Mouse (Mus musculus): ENCODE measurements at regions not wholly inside any gene's neighbourhood (a gene's known extent, or its start where the extent isn't known, plus 50 kb on each side); places are given as distances from the start of the nearest gene placed in this dataset.

- TF ChIP-seq CTCF (conservative IDR thresholded peaks at IDR 0.05; ENCODE audit: low read length) (no peak), POU5F1 (IDR thresholded peaks at IDR 0.05; ENCODE audit: borderline replicate concordance, low read length) (no peak), NANOG (IDR thresholded peaks at IDR 0.05; ENCODE audit: borderline replicate concordance, low read length) (no peak)
- no peak overlapping the region for H3K4me3 ChIP-seq (replicated peaks; ENCODE audit: low read length)
- H3K36me3 ChIP-seq (ENCODE audit: insufficient read depth, low read length), result no peaks in the 10 kb centered on the region
- H3K9me3 ChIP-seq (ENCODE audit: low read length), result peaks cover 17% of the 10 kb centered on the region
- no peaks in the 10 kb centered on the region for H3K4me1 ChIP-seq (replicated peaks; ENCODE audit: low read depth, low read length)
- no peaks in the 10 kb centered on the region for H3K27me3 ChIP-seq (ENCODE audit: insufficient read depth, low read length)
These were observed 122.1 kb upstream of the Gm26657 start for GRCm38 (mm10) chr4:56617661-56618360.

GRCm38 (mm10) chr4:56612325-56612724 is 127.5 kb upstream of the Gm26657 start:
- no peak for TF ChIP-seq CTCF (conservative IDR thresholded peaks at IDR 0.05; ENCODE audit: low read length)
- no peak for TF ChIP-seq POU5F1 (IDR thresholded peaks at IDR 0.05; ENCODE audit: borderline replicate concordance, low read length)
- no peak for TF ChIP-seq NANOG (IDR thresholded peaks at IDR 0.05; ENCODE audit: borderline replicate concordance, low read length)
- Histone ChIP-seq H3K36me3 (ENCODE audit: insufficient read depth, low read length) (no peaks in the 10 kb centered on the region), H3K27me3 (ENCODE audit: insufficient read depth, low read length) (no peaks in the 10 kb centered on the region), H3K4me1 (replicated peaks; ENCODE audit: low read depth, low read length) (no peaks in the 10 kb centered on the region), H3K9me3 (ENCODE audit: low read length) (peaks cover 7% of the 10 kb centered on the region; the same call in 1 of the 2 replicates), H3K4me3 (replicated peaks; ENCODE audit: low read length) (no peak overlapping the region)

- no peak for TF ChIP-seq POU5F1 (IDR thresholded peaks at IDR 0.05; ENCODE audit: borderline replicate concordance, low read length)
These were observed 128.1 kb upstream of the Gm26657 start for GRCm38 (mm10) chr4:56611751-56612150.

GRCm38 (mm10) chr4:56610273-56610672 is 129.6 kb upstream of the Gm26657 start:
- no peaks in the 10 kb centered on the region for H3K36me3 ChIP-seq (ENCODE audit: insufficient read depth, low read length)
- H3K4me1 ChIP-seq (replicated peaks; ENCODE audit: low read depth, low read length), result no peaks in the 10 kb centered on the region
- no peaks in the 10 kb centered on the region for H3K27me3 ChIP-seq (ENCODE audit: insufficient read depth, low read length)
- no peak for TF ChIP-seq CTCF (conservative IDR thresholded peaks at IDR 0.05; ENCODE audit: low read length)
- TF ChIP-seq NANOG (IDR thresholded peaks at IDR 0.05; ENCODE audit: borderline replicate concordance, low read length), result no peak
- TF ChIP-seq POU5F1 (IDR thresholded peaks at IDR 0.05; ENCODE audit: borderline replicate concordance, low read length), result no peak
- H3K9me3 ChIP-seq (ENCODE audit: low read length), result peaks cover 3% of the 10 kb centered on the region; the same call in 1 of the 2 replicates
- no peak overlapping the region for H3K4me3 ChIP-seq (replicated peaks; ENCODE audit: low read length)

More at GRCm38 (mm10) chr4:56611751-56612150, 128.1 kb upstream of the Gm26657 start:
- Histone ChIP-seq H3K9me3 (ENCODE audit: low read length) (peaks cover 3% of the 10 kb centered on the region; the same call in 1 of the 2 replicates), H3K36me3 (ENCODE audit: insufficient read depth, low read length) (no peaks in the 10 kb centered on the region), H3K4me1 (replicated peaks; ENCODE audit: low read depth, low read length) (no peaks in the 10 kb centered on the region), H3K27me3 (ENCODE audit: insufficient read depth, low read length) (no peaks in the 10 kb centered on the region), H3K4me3 (replicated peaks; ENCODE audit: low read length) (no peak overlapping the region)

GRCm38 (mm10) chr4:56608701-56609100 is 131.2 kb upstream of the Gm26657 start:
- TF ChIP-seq NANOG (IDR thresholded peaks at IDR 0.05; ENCODE audit: borderline replicate concordance, low read length) (no peak), CTCF (conservative IDR thresholded peaks at IDR 0.05; ENCODE audit: low read length) (no peak)
- Histone ChIP-seq H3K4me3 (replicated peaks; ENCODE audit: low read length) (no peak overlapping the region), H3K36me3 (ENCODE audit: insufficient read depth, low read length) (no peaks in the 10 kb centered on the region)

GRCm38 (mm10) chr4:56598398-56598797 is 141.5 kb upstream of the Gm26657 start:
- no peak for TF ChIP-seq NANOG (IDR thresholded peaks at IDR 0.05; ENCODE audit: borderline replicate concordance, low read length)
- no peak for TF ChIP-seq CTCF (conservative IDR thresholded peaks at IDR 0.05; ENCODE audit: low read length)
- no peak for TF ChIP-seq POU5F1 (IDR thresholded peaks at IDR 0.05; ENCODE audit: borderline replicate concordance, low read length)
- Histone ChIP-seq H3K27me3 (ENCODE audit: insufficient read depth, low read length) (no peaks in the 10 kb centered on the region), H3K36me3 (ENCODE audit: insufficient read depth, low read length) (no peaks in the 10 kb centered on the region), H3K4me3 (replicated peaks; ENCODE audit: low read length) (no peak overlapping the region), H3K9me3 (ENCODE audit: low read length) (peaks cover 8% of the 10 kb centered on the region), H3K4me1 (replicated peaks; ENCODE audit: low read depth, low read length) (no peaks in the 10 kb centered on the region)

More at GRCm38 (mm10) chr4:56608701-56609100, 131.2 kb upstream of the Gm26657 start:
- Histone ChIP-seq H3K27me3 (ENCODE audit: insufficient read depth, low read length) (no peaks in the 10 kb centered on the region), H3K4me1 (replicated peaks; ENCODE audit: low read depth, low read length) (no peaks in the 10 kb centered on the region), H3K9me3 (ENCODE audit: low read length) (peaks cover 3% of the 10 kb centered on the region; the same call in 1 of the 2 replicates)

GRCm38 (mm10) chr4:56597931-56598330 is 141.9 kb upstream of the Gm26657 start:
- Histone ChIP-seq H3K4me3 (replicated peaks; ENCODE audit: low read length) (no peak overlapping the region), H3K36me3 (ENCODE audit: insufficient read depth, low read length) (no peaks in the 10 kb centered on the region), H3K27me3 (ENCODE audit: insufficient read depth, low read length) (no peaks in the 10 kb centered on the region), H3K4me1 (replicated peaks; ENCODE audit: low read depth, low read length) (no peaks in the 10 kb centered on the region), H3K9me3 (ENCODE audit: low read length) (peaks cover 8% of the 10 kb centered on the region)
- TF ChIP-seq POU5F1 (IDR thresholded peaks at IDR 0.05; ENCODE audit: borderline replicate concordance, low read length), result no peak
- no peak for TF ChIP-seq CTCF (conservative IDR thresholded peaks at IDR 0.05; ENCODE audit: low read length)
- TF ChIP-seq NANOG (IDR thresholded peaks at IDR 0.05; ENCODE audit: borderline replicate concordance, low read length), result no peak

- H3K9me3 ChIP-seq (ENCODE audit: low read length), result no peaks in the 10 kb centered on the region
- H3K36me3 ChIP-seq (ENCODE audit: insufficient read depth, low read length), result no peaks in the 10 kb centered on the region
- H3K4me1 ChIP-seq (replicated peaks; ENCODE audit: low read depth, low read length), result no peaks in the 10 kb centered on the region
- no peaks in the 10 kb centered on the region for H3K27me3 ChIP-seq (ENCODE audit: insufficient read depth, low read length)
- no peak overlapping the region for H3K4me3 ChIP-seq (replicated peaks; ENCODE audit: low read length)
- no peak for TF ChIP-seq NANOG (IDR thresholded peaks at IDR 0.05; ENCODE audit: borderline replicate concordance, low read length)
These were observed 157.5 kb upstream of the Gm26657 start for GRCm38 (mm10) chr4:56582405-56582804.

Measured in E14TG2a.4 (cell line).